Mouse (Mus musculus) limb, embryonic 11.5 days (tissue): ENCODE results near the gene Gm21972. TPM values are rescaled to one million over a fixed set of nuclear protein-coding genes. Genes with fewer than 3 reads are reported as not detected.

Source experiments
- polyA plus RNA-seq: library from polyadenylated mRNA; unstranded; fragments of >200 nt; fragmentation: Nextera tagmentation; extraction: Ambion mirVana; gene quantifications from 2 replicates; pipeline ENCODE4 v1.2.1, GENCODE M21; 2014

The Gm21972 gene
- polyA plus RNA-seq, 1 experiment from 2014 or later: not detected

Other genes with a start within 250 kb of the Gm21972 start
- gene Itm2c, start 239.4 kb upstream of the Gm21972 start, polyA plus RNA-seq: 105 and 125 TPM in 2 replicates
- 0.06 and 0.11 TPM in 2 replicates for gene 4933407L21Rik, start 205.2 kb upstream of the Gm21972 start, polyA plus RNA-seq
- not detected in 2 replicates for gene Gpr55, start 172.6 kb upstream of the Gm21972 start, polyA plus RNA-seq
- not detected in 2 replicates for gene Spata3, start 116.8 kb upstream of the Gm21972 start, polyA plus RNA-seq
- gene 2810459M11Rik, start 87.8 kb upstream of the Gm21972 start, polyA plus RNA-seq: 0.35 and 0.49 TPM in 2 replicates
- 222 and 230 TPM in 2 replicates for gene Psmd1, start 69.2 kb upstream of the Gm21972 start, polyA plus RNA-seq
- gene Htr2b, start 21.7 kb upstream of the Gm21972 start, polyA plus RNA-seq: 0.44 and 0.60 TPM in 2 replicates
- 29.8 and 30.7 TPM in 2 replicates for gene Armc9, start 21.1 kb downstream of the Gm21972 start, polyA plus RNA-seq
- gene B3gnt7, start 169.2 kb downstream of the Gm21972 start, polyA plus RNA-seq: 5.3 and 5.6 TPM in 2 replicates
- gene Ncl, start 225.8 kb downstream of the Gm21972 start, polyA plus RNA-seq: 483 and 544 TPM in 2 replicates